Mouse (Mus musculus) kidney, adult 2 months (tissue): ENCODE data around the gene Hoxd1.

ENCODE experiments used
- CTCF ChIP-seq: fragments of 200-500 bp; conservative IDR thresholded peaks from 2 replicates; pipeline ENCODE4 v1.5.1; 2011; ENCODE audit warnings: low read depth, mild to moderate bottlenecking, control low read depth, low read length, moderate library complexity, mixed read lengths; ENCODE audit not compliant: insufficient read depth, insufficient read length
- POLR2A ChIP-seq: fragments of 200-500 bp; IDR thresholded peaks from one replicate; pipeline ENCODE4 v1.6.1; 2011; ENCODE audit warnings: low read depth, low read length, control low read depth

DNA sequence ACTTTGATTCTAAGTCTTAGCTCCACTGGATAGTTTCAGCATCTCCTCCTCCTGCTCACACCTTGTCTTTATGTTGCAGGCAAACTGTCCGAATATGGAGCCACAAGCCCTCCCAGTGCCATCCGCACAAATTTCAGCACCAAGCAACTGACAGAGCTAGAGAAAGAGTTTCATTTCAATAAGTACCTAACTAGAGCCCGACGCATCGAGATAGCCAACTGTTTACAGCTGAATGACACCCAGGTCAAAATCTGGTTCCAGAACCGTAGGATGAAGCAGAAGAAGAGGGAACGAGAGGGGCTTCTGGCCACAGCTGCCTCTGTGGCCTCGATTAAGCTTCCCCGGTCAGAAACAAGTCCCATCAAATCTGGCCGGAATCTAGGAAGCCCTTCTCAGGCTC lies 1.2 kb downstream of the Hoxd1 start:
- TF ChIP-seq POLR2A: no peak
- TF ChIP-seq CTCF: no peak
